In the genomic region with DNA sequence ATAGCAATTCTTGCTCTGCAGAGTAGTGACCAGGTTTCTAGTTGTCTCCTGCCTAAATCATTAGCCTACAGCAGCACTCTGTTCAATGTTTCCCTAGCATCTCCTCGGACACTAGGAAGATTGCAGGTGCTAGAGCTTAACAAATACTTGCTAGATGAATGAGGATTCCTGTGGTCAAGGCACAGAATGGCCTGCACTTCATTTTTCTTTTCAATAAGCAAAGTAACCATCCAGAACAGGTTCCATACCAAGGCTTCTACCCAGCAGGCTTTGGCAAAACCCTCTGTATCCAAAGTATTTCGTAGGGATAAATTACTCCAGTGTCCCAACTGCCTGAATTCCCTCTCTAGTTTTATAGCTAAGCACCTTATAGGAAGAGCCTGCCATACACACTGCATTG, we compare ENCODE assay signal across 25 mouse cellular contexts.
DNase-seq lines count a peak whose midpoint lies in the region; ATAC-seq and TF ChIP-seq lines count a peak whose summit lies in the region.
"Had no signal": no experiment of that assay in that cellular context is flagged by ENCODE, and none has a peak within 500 bp of the region (broad histone marks: within the 10 kb centered on the region; RNA-seq: fewer than 3 reads in every experiment).

No protein-coding gene starts in this region.

- peaks cover 37% of the 10 kb centered on the region for H3K4me1 ChIP-seq in cerebellum, adult 2 months (ENCODE audit: control insufficient read depth, insufficient read depth, low read length)
- peaks cover 34% of the 10 kb centered on the region for H3K4me1 ChIP-seq in heart, adult 2 months (ENCODE audit: control insufficient read depth, insufficient read depth, low read length)
- H3K4me1 ChIP-seq in intestine, embryonic 16.5 days (ENCODE audit: control insufficient read depth, insufficient read depth, low read length): peaks cover 13% of the 10 kb centered on the region

- no peak for DNase-seq in cerebellum, adult 2 months
- DNase-seq in cerebellum, postnatal 14 days: no peak
- DNase-seq in heart, adult 2 months: no peak
- no peak for DNase-seq in heart, postnatal 4 days
- peak; percentile 80 for DNase-seq in Muller cell, postnatal 12 days (ENCODE audit: inconsistent ontology term)
- DNase-seq: adrenal gland, adult 2 months; adrenal gland, postnatal 14 days; cerebellum, adult 11 months; cerebellum, adult 8-10 months; cerebellum, postnatal 10 days; gastrocnemius, postnatal 25 days; heart, adult 18-20 months; heart, postnatal 14 days; kidney, adult 11 months; kidney, adult 8-10 months had no signal

- intact Hi-C loops in heart, adult 2 months (cut with DNase I): no loop called here

- H3K4me3 ChIP-seq in cerebellum, adult 2 months (replicated peaks; ENCODE audit: insufficient read depth, low read depth, low read length): no peak overlapping the region
- no peak overlapping the region for H3K4me3 ChIP-seq in heart, adult 2 months
- no peak overlapping the region for H3K4me3 ChIP-seq in intestine, embryonic 16.5 days (ENCODE audit: low read length)
- H3K4me3 ChIP-seq: embryonic facial prominence, embryonic 12.5 days; forebrain, embryonic 10.5 days; forebrain, embryonic 13.5 days; heart, embryonic 10.5 days; heart, embryonic 13.5 days; hindbrain, embryonic 12.5 days had no signal

- 45% methylated on average over 2 of the region's 2 CpGs for WGBS in cerebellum, adult 2 months
- 81% methylated on average over 2 of the region's 2 CpGs for WGBS in heart, adult 2 months
- WGBS in intestine, embryonic 16.5 days: 67% methylated on average over 2 of the region's 2 CpGs

- H3K9me3 ChIP-seq in intestine, embryonic 16.5 days (ENCODE audit: control insufficient read depth, low read length): no peaks in the 10 kb centered on the region
- H3K9me3 ChIP-seq: embryonic facial prominence, embryonic 12.5 days; forebrain, embryonic 13.5 days; heart, embryonic 10.5 days; hindbrain, embryonic 12.5 days had no signal

- TF ChIP-seq EP300 in heart, adult 2 months (IDR thresholded peaks at IDR 0.05; ENCODE audit: insufficient read depth, low read depth, low read length): no peak

- H3K27ac ChIP-seq in cerebellum, adult 2 months (ENCODE audit: insufficient read depth, low read length): peak overlapping the region; percentile 69; the same call in 1 of the 2 replicates
- H3K27ac ChIP-seq in heart, adult 2 months: peak overlapping the region; percentile 86
- H3K27ac ChIP-seq in intestine, embryonic 16.5 days (ENCODE audit: low read length): no peak overlapping the region
- H3K27ac ChIP-seq: embryonic facial prominence, embryonic 12.5 days; forebrain, embryonic 13.5 days; heart, embryonic 10.5 days; heart, embryonic 13.5 days; hindbrain, embryonic 12.5 days had no signal

- no peaks in the 10 kb centered on the region for H3K79me2 ChIP-seq in heart, adult 2 months (replicated peaks; ENCODE audit: control insufficient read depth, insufficient read depth, low read length)

- TF ChIP-seq POLR2A in cerebellum, adult 2 months (IDR thresholded peaks at IDR 0.05; ENCODE audit: borderline replicate concordance, insufficient read depth, low read length): no peak
- no peak for TF ChIP-seq POLR2A in heart, adult 2 months (IDR thresholded peaks at IDR 0.05; ENCODE audit: insufficient read depth, low read depth, low read length)

- H3K27me3 ChIP-seq in cerebellum, adult 2 months (ENCODE audit: control insufficient read depth, insufficient read depth, low read length): no peaks in the 10 kb centered on the region
- H3K27me3 ChIP-seq in heart, adult 2 months (ENCODE audit: control insufficient read depth, insufficient read depth, low read length): no peaks in the 10 kb centered on the region
- H3K27me3 ChIP-seq in intestine, embryonic 16.5 days (replicated peaks; ENCODE audit: control insufficient read depth, insufficient read depth, low read length): no peaks in the 10 kb centered on the region
- H3K27me3 ChIP-seq: embryonic facial prominence, embryonic 12.5 days; forebrain, embryonic 13.5 days; heart, embryonic 13.5 days; hindbrain, embryonic 12.5 days had no signal

- no peak for ATAC-seq in intestine, embryonic 16.5 days
- ATAC-seq: forebrain, embryonic 13.5 days; forebrain, embryonic 16.5 days; hindbrain, embryonic 16.5 days; inflammation-experienced regulatory T-cells, adult 6 months had no signal

- no peak for TF ChIP-seq CTCF in cerebellum, adult 2 months (IDR thresholded peaks at IDR 0.05; ENCODE audit: borderline replicate concordance, insufficient read depth, low read depth, low read length)
- no peak for TF ChIP-seq CTCF in heart, adult 2 months (IDR thresholded peaks at IDR 0.05)

- H3K9ac ChIP-seq in heart, adult 2 months (ENCODE audit: low read depth, low read length): no peak overlapping the region
- H3K9ac ChIP-seq in intestine, embryonic 16.5 days (ENCODE audit: low read depth, low read length): no peak overlapping the region
- H3K9ac ChIP-seq: embryonic facial prominence, embryonic 12.5 days; forebrain, embryonic 13.5 days; heart, embryonic 13.5 days; hindbrain, embryonic 12.5 days had no signal

- no peaks in the 10 kb centered on the region for H3K36me3 ChIP-seq in heart, adult 2 months (ENCODE audit: control insufficient read depth, insufficient read depth, low read length)
- H3K36me3 ChIP-seq in intestine, embryonic 16.5 days (ENCODE audit: control insufficient read depth, insufficient read depth, low read length): no peaks in the 10 kb centered on the region
- H3K36me3 ChIP-seq: heart, embryonic 13.5 days; hindbrain, embryonic 12.5 days had no signal

- no peak overlapping the region for H3K4me2 ChIP-seq in intestine, embryonic 16.5 days (ENCODE audit: low read depth, low read length)
- H3K4me2 ChIP-seq: embryonic facial prominence, embryonic 12.5 days; forebrain, embryonic 13.5 days; heart, embryonic 13.5 days; hindbrain, embryonic 12.5 days had no signal
